Mouse (Mus musculus) embryonic facial prominence, embryonic 12.5 days (tissue): ENCODE results near the gene Bhlhe40. TPM values are rescaled to one million over a fixed set of nuclear protein-coding genes. Genes with fewer than 3 reads are reported as not detected.

Experiments used
- ATAC-seq: fragments of 200-750 bp; cut with Nextera tagmentation; 2 replicates; pipeline ENCODE4 v1.8.0; 2017; ENCODE audit not compliant: insufficient number of reproducible peaks, insufficient read depth, low FRiP score, low TSS enrichment
- H3K27ac ChIP-seq: fragments of 300-500 bp; sonication (generic); 2 replicates; pipeline ENCODE4 v1.5.1; 2016; ENCODE audit warnings: mild to moderate bottlenecking
- H3K27me3 ChIP-seq: fragments of 300-500 bp; sonication (generic); 2 replicates; pipeline ENCODE4 v1.6.1; 2016; ENCODE audit warnings: mild to moderate bottlenecking, moderate library complexity
- H3K36me3 ChIP-seq: fragments of 300-500 bp; sonication (generic); 2 replicates; pipeline ENCODE4 v1.6.1; 2016; ENCODE audit warnings: mild to moderate bottlenecking
- H3K4me1 ChIP-seq: fragments of 300-500 bp; sonication (generic); 2 replicates; pipeline ENCODE4 v1.6.1; 2016
- H3K4me2 ChIP-seq: fragments of 300-500 bp; sonication (generic); replicated peaks from 2 replicates; pipeline ENCODE4 v1.6.1; 2016; ENCODE audit warnings: mild to moderate bottlenecking, moderate library complexity
- H3K4me3 ChIP-seq: fragments of 300-500 bp; sonication (generic); 2 replicates; pipeline ENCODE4 v1.5.1; 2016; ENCODE audit warnings: mild to moderate bottlenecking
- H3K9ac ChIP-seq: fragments of 300-500 bp; sonication (generic); 2 replicates; pipeline ENCODE4 v1.6.1; 2016; ENCODE audit warnings: mild to moderate bottlenecking, moderate library complexity
- H3K9me3 ChIP-seq: fragments of 300-500 bp; sonication (generic); 2 replicates; pipeline ENCODE4 v1.6.1; 2016; ENCODE audit warnings: mild to moderate bottlenecking, moderate library complexity
- WGBS: fragments of 180-500 bp; shearing (Covaris S2); methylation state at CpG from one replicate; pipeline ENCODE4 v1.1.7; 2016; 5-methylcytosine and 5-hydroxymethylcytosine counted together
- polyA plus RNA-seq: library from polyadenylated mRNA; unstranded; fragments of >200 nt; fragmentation: Nextera tagmentation; extraction: Ambion mirVana; gene quantifications from 2 replicates; pipeline ENCODE4 v1.2.1, GENCODE M21; 2016

Bhlhe40 gene
- polyA plus RNA-seq, 1 experiment from 2014 or later = 3.1 TPM

- H3K36me3 ChIP-seq = no peaks in the 10 kb centered on the region
- H3K4me3 ChIP-seq = no peak overlapping the region
- H3K27me3 ChIP-seq = peaks cover 15% of the 10 kb centered on the region
- H3K4me1 ChIP-seq = peaks cover 8% of the 10 kb centered on the region; the same call in 1 of the 2 replicates
- ATAC-seq = no peak
- no peak overlapping the region for H3K27ac ChIP-seq
- no peak overlapping the region for H3K4me2 ChIP-seq
- no peak overlapping the region for H3K9ac ChIP-seq
- no peaks in the 10 kb centered on the region for H3K9me3 ChIP-seq
- 43% methylated on average over 2 of the region's 2 CpGs for WGBS
Observed at GRCm38 (mm10) chr6:108655861-108656260, 4.6 kb upstream of the Bhlhe40 start.

GRCm38 (mm10) chr6:108658051-108658415 lies 2.4 kb upstream of the Bhlhe40 start:
- no peak overlapping the region for H3K9ac ChIP-seq
- H3K4me3 ChIP-seq = no peak overlapping the region
- H3K27ac ChIP-seq = no peak overlapping the region
- no peaks in the 10 kb centered on the region for H3K36me3 ChIP-seq
- no peaks in the 10 kb centered on the region for H3K9me3 ChIP-seq
- H3K27me3 ChIP-seq = peaks cover 23% of the 10 kb centered on the region
- H3K4me1 ChIP-seq = peaks cover 10% of the 10 kb centered on the region; the same call in 1 of the 2 replicates
- 49% methylated on average over 3 of the region's 3 CpGs for WGBS
- no peak for ATAC-seq
- H3K4me2 ChIP-seq = no peak overlapping the region; the same call in 1 of the 2 replicates

GRCm38 (mm10) chr6:108658416-108659201 lies 1.8 kb upstream of the Bhlhe40 start:
- WGBS = 2% methylated on average over 31 of the region's 31 CpGs
- Histone ChIP-seq H3K4me3 (peak overlapping the region; percentile 55), H3K36me3 (no peaks in the 10 kb centered on the region), H3K27ac (peak overlapping the region; percentile 85), H3K4me1 (peaks cover 10% of the 10 kb centered on the region; the same call in 1 of the 2 replicates), H3K9me3 (no peaks in the 10 kb centered on the region), H3K27me3 (peaks cover 23% of the 10 kb centered on the region), H3K4me2 (peak overlapping the region; percentile 99), H3K9ac (peak overlapping the region; percentile 55)
- ATAC-seq = no peak

GRCm38 (mm10) chr6:108659221-108659725 lies 1.2 kb upstream of the Bhlhe40 start:
- Histone ChIP-seq H3K4me2 (peak overlapping the region; percentile 99), H3K9ac (peak overlapping the region; percentile 55), H3K27me3 (peaks cover 23% of the 10 kb centered on the region), H3K4me1 (peaks cover 10% of the 10 kb centered on the region; the same call in 1 of the 2 replicates), H3K27ac (peak overlapping the region; percentile 85), H3K36me3 (no peaks in the 10 kb centered on the region), H3K4me3 (peak overlapping the region; percentile 55), H3K9me3 (no peaks in the 10 kb centered on the region)
- WGBS = under 1% methylated on average over 39 of the region's 42 CpGs
- ATAC-seq = peak; percentile 82

GRCm38 (mm10) chr6:108659726-108660205 lies 663 bp upstream of the Bhlhe40 start:
- Histone ChIP-seq H3K4me1 (peaks cover 10% of the 10 kb centered on the region; the same call in 1 of the 2 replicates), H3K27ac (peak overlapping the region; percentile 85), H3K4me3 (peak overlapping the region; percentile 55), H3K27me3 (peaks cover 27% of the 10 kb centered on the region), H3K4me2 (peak overlapping the region; percentile 99), H3K36me3 (no peaks in the 10 kb centered on the region), H3K9me3 (no peaks in the 10 kb centered on the region), H3K9ac (peak overlapping the region; percentile 55)
- WGBS = 0% methylated on average over 15 of the region's 35 CpGs
- ATAC-seq = peak; percentile 67

- no peaks in the 10 kb centered on the region for H3K36me3 ChIP-seq
- H3K4me3 ChIP-seq = peak overlapping the region; percentile 55
- H3K9ac ChIP-seq = peak overlapping the region; percentile 55
- H3K4me2 ChIP-seq = peak overlapping the region; percentile 99
- H3K27me3 ChIP-seq = peaks cover 36% of the 10 kb centered on the region
- H3K9me3 ChIP-seq = no peaks in the 10 kb centered on the region
- H3K27ac ChIP-seq = no peak overlapping the region
- ATAC-seq = no peak
- peaks cover 10% of the 10 kb centered on the region; the same call in 1 of the 2 replicates for H3K4me1 ChIP-seq
- WGBS = 1% methylated on average over 18 of the region's 18 CpGs
Observed at GRCm38 (mm10) chr6:108660878-108661389, 505 bp downstream of the Bhlhe40 start.

GRCm38 (mm10) chr6:108661412-108661811 lies 983 bp downstream of the Bhlhe40 start:
- Histone ChIP-seq H3K9me3 (no peaks in the 10 kb centered on the region), H3K4me3 (peak overlapping the region; percentile 55), H3K36me3 (no peaks in the 10 kb centered on the region), H3K4me1 (peaks cover 10% of the 10 kb centered on the region; the same call in 1 of the 2 replicates), H3K27ac (no peak overlapping the region), H3K27me3 (peaks cover 36% of the 10 kb centered on the region), H3K9ac (no peak overlapping the region), H3K4me2 (peak overlapping the region; percentile 99)
- ATAC-seq = no peak
- 1% methylated on average over 17 of the region's 17 CpGs for WGBS

GRCm38 (mm10) chr6:108661890-108662289 lies 1.5 kb downstream of the Bhlhe40 start:
- Histone ChIP-seq H3K36me3 (no peaks in the 10 kb centered on the region), H3K27ac (no peak overlapping the region), H3K9ac (no peak overlapping the region), H3K4me1 (peaks cover 10% of the 10 kb centered on the region; the same call in 1 of the 2 replicates), H3K9me3 (no peaks in the 10 kb centered on the region), H3K4me3 (peak overlapping the region; percentile 55; the same call in 1 of the 2 replicates), H3K4me2 (peak overlapping the region; percentile 99), H3K27me3 (peaks cover 36% of the 10 kb centered on the region)
- ATAC-seq = no peak
- 47% methylated on average over 6 of the region's 6 CpGs for WGBS

GRCm38 (mm10) chr6:108662314-108663240 lies 2.1 kb downstream of the Bhlhe40 start:
- Histone ChIP-seq H3K4me1 (peaks cover 10% of the 10 kb centered on the region; the same call in 1 of the 2 replicates), H3K4me3 (no peak overlapping the region), H3K4me2 (no peak overlapping the region), H3K9me3 (no peaks in the 10 kb centered on the region), H3K27ac (no peak overlapping the region), H3K9ac (no peak overlapping the region), H3K27me3 (peaks cover 33% of the 10 kb centered on the region), H3K36me3 (no peaks in the 10 kb centered on the region)
- ATAC-seq = no peak
- WGBS = 74% methylated on average over 15 of the region's 15 CpGs

GRCm38 (mm10) chr6:108663241-108664194 lies 3.1 kb downstream of the Bhlhe40 start:
- Histone ChIP-seq H3K4me2 (no peak overlapping the region), H3K27me3 (peaks cover 28% of the 10 kb centered on the region), H3K36me3 (no peaks in the 10 kb centered on the region), H3K4me1 (peaks cover 15% of the 10 kb centered on the region), H3K9me3 (no peaks in the 10 kb centered on the region), H3K27ac (no peak overlapping the region), H3K9ac (no peak overlapping the region), H3K4me3 (no peak overlapping the region)
- no peak for ATAC-seq
- WGBS = 82% methylated on average over 8 of the region's 8 CpGs
